Mouse (Mus musculus): Measurements from ENCODE around the gene Slc25a23. TPM values are rescaled to one million over a fixed set of nuclear protein-coding genes. Genes with fewer than 3 reads are reported as not detected.

Slc25a23 gene
- polyA plus RNA-seq, 1 experiment from 2014 or later = 14.7 TPM

DNA sequence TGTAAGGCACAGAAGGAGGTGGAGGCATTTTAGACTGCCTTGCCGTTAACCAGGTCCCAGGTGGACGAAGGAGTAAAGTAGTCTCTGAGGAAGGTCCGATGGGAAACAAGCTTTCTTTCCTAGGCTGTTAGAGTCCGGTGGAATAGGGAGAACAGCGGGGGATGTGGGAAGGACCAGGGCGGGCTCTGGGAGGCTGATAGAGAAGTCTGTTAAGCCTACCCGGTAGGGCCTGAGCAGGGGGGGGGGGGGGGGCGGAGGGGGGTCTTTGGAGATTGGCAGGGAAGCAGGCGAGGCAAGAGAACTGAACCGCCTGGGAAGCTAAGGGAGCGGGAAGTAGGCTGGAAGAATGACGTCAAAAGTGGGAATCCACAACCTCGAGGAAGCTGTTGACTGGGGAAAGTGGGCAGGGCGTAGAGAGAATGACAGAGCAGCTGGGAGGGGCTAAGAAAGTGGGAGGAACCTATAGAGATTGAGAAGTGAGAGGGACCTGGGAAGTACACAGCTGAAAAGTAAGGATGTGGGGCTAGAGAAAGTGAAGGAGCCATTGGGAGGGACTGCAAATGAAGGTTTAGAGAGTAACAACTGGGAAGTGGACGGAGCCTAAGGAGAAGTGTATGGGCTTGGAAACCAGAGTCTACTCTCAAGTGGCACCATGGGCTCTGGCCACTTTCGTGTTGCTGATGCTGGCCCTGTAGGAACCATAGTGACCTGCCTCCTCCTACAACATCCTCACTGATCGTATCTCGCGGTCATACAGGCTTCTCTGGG, 36.4 kb upstream of the Slc25a23 start:
- Histone ChIP-seq H3K9ac (no peak overlapping the region), H3K9me3 (replicated peaks) (no peaks in the 10 kb centered on the region), H3K4me3 (peak overlapping the region; percentile 32), H3K27me3 (peaks cover 10% of the 10 kb centered on the region), H3K4me2 (peak overlapping the region; percentile 57), H3K4me1 (replicated peaks) (peaks cover 7% of the 10 kb centered on the region), H3K36me3 (no peaks in the 10 kb centered on the region), H3K27ac (no peak overlapping the region)
- ATAC-seq (replicated peaks; ENCODE audit: insufficient number of reproducible peaks, insufficient read depth, low FRiP score, low read depth) = peak; percentile 75
- WGBS = 3% methylated on average over 18 of the region's 19 CpGs

GRCm38 (mm10) chr17:57094222-57094621, 34.6 kb upstream of the Slc25a23 start:
- no peak for ATAC-seq (replicated peaks; ENCODE audit: insufficient number of reproducible peaks, insufficient read depth, low FRiP score, low read depth)
- H3K9me3 ChIP-seq (replicated peaks) = no peaks in the 10 kb centered on the region

DNA sequence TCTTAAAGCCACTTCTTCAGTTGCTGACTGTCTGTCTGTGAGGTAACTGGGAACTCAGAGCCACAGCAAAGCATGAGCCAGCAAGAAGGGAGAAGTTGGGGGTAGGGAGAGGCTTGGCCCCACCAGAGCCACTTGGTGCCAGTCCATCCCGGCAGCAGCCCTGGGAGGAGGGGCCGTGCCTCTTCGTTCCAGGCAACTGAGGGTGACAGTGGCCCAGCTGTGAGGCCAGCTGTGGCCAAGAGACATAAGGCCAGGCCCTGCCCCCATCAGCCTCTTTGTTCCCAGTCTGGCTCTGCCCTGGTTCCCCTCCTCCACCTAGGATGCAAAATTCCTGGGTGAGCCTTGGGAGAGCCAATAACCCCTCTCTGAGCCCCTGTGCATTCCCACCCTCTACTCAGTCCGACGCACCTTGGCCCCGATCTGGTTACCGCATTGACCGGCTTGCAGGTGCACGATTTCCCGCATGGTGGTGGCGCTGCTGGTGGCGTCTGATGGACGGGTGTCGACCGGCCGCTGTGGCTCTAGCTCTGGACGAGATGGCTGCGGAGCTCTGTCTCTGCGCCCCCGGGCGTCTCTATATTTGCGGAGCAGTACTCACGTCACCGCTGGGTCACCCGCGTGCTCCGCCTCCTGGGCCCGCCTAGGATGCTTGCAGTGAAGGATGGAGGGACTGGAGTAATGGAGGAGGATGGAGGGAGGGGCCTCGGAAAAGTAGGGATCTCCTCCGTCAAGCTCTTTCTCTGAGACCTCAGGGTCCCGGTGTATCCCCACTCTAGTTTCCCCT, 27.6 kb upstream of the Slc25a23 start, which contains the start of gene Tubb4a:
TSS of gene Tubb4a (minus strand) at position 734 of the 784 bp plus-strand sequence.
- Histone ChIP-seq H3K4me2 (peak within 1 kb of the TSS; percentile 63), H3K4me3 (peak within 1 kb of the TSS; percentile 42), H3K9me3 (replicated peaks) (no peaks in the 10 kb centered on the region), H3K27me3 (peaks cover 29% of the 10 kb centered on the region), H3K4me1 (replicated peaks) (peaks cover 8% of the 10 kb centered on the region), H3K27ac (no peak within 1 kb of the TSS), H3K36me3 (no peaks in the 10 kb centered on the region), H3K9ac (peak within 1 kb of the TSS; percentile 32; the same call in 1 of the 2 replicates)
- ATAC-seq (replicated peaks; ENCODE audit: insufficient number of reproducible peaks, insufficient read depth, low FRiP score, low read depth) = peak; percentile 58; the same call in 1 of the 2 replicates
- 2% methylated on average over 31 of the region's 31 CpGs for WGBS

More at GRCm38 (mm10) chr17:57094222-57094621, 34.6 kb upstream of the Slc25a23 start:
- no peak overlapping the region for H3K27ac ChIP-seq
- H3K9ac ChIP-seq = no peak overlapping the region
- no peak overlapping the region for H3K4me2 ChIP-seq
- peaks cover 18% of the 10 kb centered on the region for H3K27me3 ChIP-seq
- WGBS = 90% methylated on average over 3 of the region's 3 CpGs
- no peak overlapping the region for H3K4me3 ChIP-seq
- H3K4me1 ChIP-seq (replicated peaks) = peaks cover 7% of the 10 kb centered on the region
- H3K36me3 ChIP-seq = no peaks in the 10 kb centered on the region

GRCm38 (mm10) chr17:57085970-57086757, 26.5 kb upstream of the Slc25a23 start:
- ATAC-seq (replicated peaks; ENCODE audit: insufficient number of reproducible peaks, insufficient read depth, low FRiP score, low read depth) = no peak
- Histone ChIP-seq H3K27me3 (peaks cover 29% of the 10 kb centered on the region), H3K27ac (no peak overlapping the region), H3K9me3 (replicated peaks) (no peaks in the 10 kb centered on the region), H3K4me3 (no peak overlapping the region), H3K4me2 (no peak overlapping the region), H3K36me3 (no peaks in the 10 kb centered on the region), H3K9ac (no peak overlapping the region), H3K4me1 (replicated peaks) (peaks cover 8% of the 10 kb centered on the region)
- 82% methylated on average over 11 of the region's 11 CpGs for WGBS

DNA sequence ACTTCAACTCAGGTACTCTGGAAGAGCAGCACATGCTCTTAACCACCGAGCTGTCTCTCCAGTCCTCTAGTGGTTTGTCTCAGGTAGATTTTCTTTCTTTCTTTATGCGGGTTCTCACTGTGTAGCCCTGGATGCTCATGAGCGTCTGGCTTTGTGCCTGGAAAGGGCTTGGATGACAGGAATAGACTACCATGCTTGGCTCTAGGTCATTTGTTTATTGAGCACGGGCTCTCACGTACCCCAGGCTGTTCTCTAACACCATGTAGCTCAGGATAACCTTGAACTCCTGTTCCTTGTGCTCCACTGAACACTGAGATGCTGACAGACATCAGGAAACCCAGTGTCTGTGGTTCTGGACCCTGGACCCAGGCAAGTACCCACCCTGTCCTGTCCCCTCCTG, 22.8 kb upstream of the Slc25a23 start:
- Histone ChIP-seq H3K36me3 (no peaks in the 10 kb centered on the region), H3K4me2 (no peak overlapping the region), H3K27ac (no peak overlapping the region), H3K4me1 (replicated peaks) (peaks cover 8% of the 10 kb centered on the region), H3K27me3 (peaks cover 9% of the 10 kb centered on the region), H3K9ac (no peak overlapping the region), H3K9me3 (replicated peaks) (no peaks in the 10 kb centered on the region), H3K4me3 (no peak overlapping the region)
- WGBS = 71% methylated on average over 5 of the region's 5 CpGs
- no peak for ATAC-seq (replicated peaks; ENCODE audit: insufficient number of reproducible peaks, insufficient read depth, low FRiP score, low read depth)

DNA sequence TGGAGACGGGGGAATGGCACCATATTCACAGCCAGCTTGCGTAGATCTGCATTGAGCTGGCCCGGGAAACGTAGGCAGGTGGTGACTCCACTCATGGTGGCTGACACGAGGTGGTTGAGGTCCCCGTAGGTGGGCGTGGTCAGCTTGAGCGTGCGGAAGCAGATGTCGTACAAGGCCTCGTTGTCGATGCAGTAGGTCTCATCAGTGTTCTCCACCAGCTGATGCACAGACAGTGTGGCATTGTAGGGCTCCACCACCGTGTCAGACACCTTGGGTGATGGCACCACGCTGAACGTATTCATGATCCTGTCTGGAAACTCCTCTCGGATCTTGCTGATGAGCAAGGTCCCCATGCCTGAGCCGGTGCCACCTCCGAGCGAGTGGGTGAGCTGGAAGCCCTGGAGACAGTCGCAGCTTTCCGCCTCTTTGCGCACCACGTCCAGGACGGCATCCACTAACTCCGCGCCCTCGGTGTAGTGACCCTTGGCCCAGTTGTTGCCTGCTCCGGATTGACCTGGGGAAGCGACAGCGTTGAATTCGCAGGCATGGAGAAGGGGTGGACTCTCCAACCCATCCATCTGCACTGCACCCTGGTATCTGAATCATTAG, 21.7 kb upstream of the Slc25a23 start:
- WGBS = 87% methylated on average over 31 of the region's 31 CpGs

DNA sequence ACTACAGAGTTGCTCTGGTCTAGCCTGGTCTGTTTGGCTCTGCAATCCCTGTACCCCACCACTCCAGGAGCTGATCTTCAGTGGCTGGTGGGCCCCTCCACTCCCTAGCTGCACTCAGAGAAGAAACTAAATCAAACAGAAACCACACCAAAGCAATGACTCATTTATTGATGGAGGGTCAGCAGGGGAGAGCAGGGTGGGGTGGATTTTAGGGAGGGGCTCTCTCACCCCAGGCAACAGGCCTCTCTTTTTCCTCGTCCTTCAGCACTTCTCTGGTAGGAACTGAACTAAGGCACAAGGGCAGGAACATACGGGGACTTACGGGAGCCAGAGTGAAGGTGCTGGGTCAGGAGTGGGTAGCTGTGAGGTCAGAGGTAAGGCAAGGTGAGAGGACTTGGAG, 20.3 kb upstream of the Slc25a23 start:
- Histone ChIP-seq H3K9ac (no peak overlapping the region), H3K4me2 (no peak overlapping the region), H3K4me3 (no peak overlapping the region), H3K9me3 (replicated peaks) (no peaks in the 10 kb centered on the region), H3K27ac (no peak overlapping the region), H3K36me3 (no peaks in the 10 kb centered on the region), H3K27me3 (0 out of 2 replicates have a peak, but pooled peaks cover 3% of the 10 kb centered on the region), H3K4me1 (replicated peaks) (no peaks in the 10 kb centered on the region)
- no peak for ATAC-seq (replicated peaks; ENCODE audit: insufficient number of reproducible peaks, insufficient read depth, low FRiP score, low read depth)
- WGBS = 70% methylated on average over 3 of the region's 3 CpGs

More for the DNA sequence above, 21.7 kb upstream of the Slc25a23 start:
- Histone ChIP-seq H3K4me2 (no peak overlapping the region), H3K4me1 (replicated peaks) (no peaks in the 10 kb centered on the region), H3K9me3 (replicated peaks) (no peaks in the 10 kb centered on the region), H3K4me3 (no peak overlapping the region), H3K27ac (no peak overlapping the region), H3K27me3 (0 out of 2 replicates have a peak, but pooled peaks cover 3% of the 10 kb centered on the region), H3K9ac (no peak overlapping the region), H3K36me3 (no peaks in the 10 kb centered on the region)
- no peak for ATAC-seq (replicated peaks; ENCODE audit: insufficient number of reproducible peaks, insufficient read depth, low FRiP score, low read depth)

GRCm38 (mm10) chr17:57078336-57078735, 18.7 kb upstream of the Slc25a23 start, which contains the start of gene Dennd1c:
Dennd1c (minus strand) TSS chr17:57078514.
- Histone ChIP-seq H3K36me3 (no peaks in the 10 kb centered on the region), H3K27me3 (0 out of 2 replicates have a peak, but pooled peaks cover 3% of the 10 kb centered on the region), H3K4me2 (peak within 1 kb of the TSS; percentile 7; the same call in 1 of the 2 replicates), H3K4me1 (replicated peaks) (no peaks in the 10 kb centered on the region), H3K9ac (no peak within 1 kb of the TSS), H3K4me3 (no peak within 1 kb of the TSS), H3K9me3 (replicated peaks) (no peaks in the 10 kb centered on the region), H3K27ac (no peak within 1 kb of the TSS)
- WGBS = 30% methylated on average over 6 of the region's 6 CpGs
- ATAC-seq (replicated peaks; ENCODE audit: insufficient number of reproducible peaks, insufficient read depth, low FRiP score, low read depth) = no peak

- H3K9ac ChIP-seq = no peak overlapping the region
- 0 out of 2 replicates have a peak, but pooled peaks cover 3% of the 10 kb centered on the region for H3K27me3 ChIP-seq
- H3K4me3 ChIP-seq = no peak overlapping the region
- no peak overlapping the region for H3K4me2 ChIP-seq
- no peak overlapping the region for H3K27ac ChIP-seq
- H3K9me3 ChIP-seq (replicated peaks) = no peaks in the 10 kb centered on the region
- 54% methylated on average over 3 of the region's 3 CpGs for WGBS
- H3K4me1 ChIP-seq (replicated peaks) = no peaks in the 10 kb centered on the region
- H3K36me3 ChIP-seq = no peaks in the 10 kb centered on the region
- ATAC-seq (replicated peaks; ENCODE audit: insufficient number of reproducible peaks, insufficient read depth, low FRiP score, low read depth) = no peak
Observed at GRCm38 (mm10) chr17:57076916-57077315, 17.3 kb upstream of the Slc25a23 start.

GRCm38 (mm10) chr17:57070699-57071098, 11.0 kb upstream of the Slc25a23 start:
- Histone ChIP-seq H3K27me3 (peaks cover 32% of the 10 kb centered on the region), H3K4me3 (no peak overlapping the region), H3K36me3 (no peaks in the 10 kb centered on the region), H3K27ac (no peak overlapping the region), H3K9me3 (replicated peaks) (no peaks in the 10 kb centered on the region), H3K9ac (no peak overlapping the region), H3K4me2 (no peak overlapping the region), H3K4me1 (replicated peaks) (no peaks in the 10 kb centered on the region; the same call in 1 of the 2 replicates)
- 5% methylated on average over 11 of the region's 11 CpGs for WGBS
- ATAC-seq (replicated peaks; ENCODE audit: insufficient number of reproducible peaks, insufficient read depth, low FRiP score, low read depth) = no peak
